Mouse (Mus musculus) cortical plate, adult 2 months (tissue): Measurements from ENCODE around the gene Rwdd3.

Experiments
- CTCF ChIP-seq: fragments of 200-500 bp; IDR thresholded peaks from 2 replicates; pipeline ENCODE4 v1.5.1; 2011; ENCODE audit warnings: mild to moderate bottlenecking, control low read depth, low read length; ENCODE audit not compliant: insufficient read depth; ENCODE audit errors: extremely low read depth
- POLR2A ChIP-seq: fragments of 200-500 bp; IDR thresholded peaks from 2 replicates; pipeline ENCODE4 v1.6.1; 2011; ENCODE audit warnings: mild to moderate bottlenecking, low read length, control low read depth; ENCODE audit not compliant: insufficient read depth; ENCODE audit errors: extremely low read depth

DNA sequence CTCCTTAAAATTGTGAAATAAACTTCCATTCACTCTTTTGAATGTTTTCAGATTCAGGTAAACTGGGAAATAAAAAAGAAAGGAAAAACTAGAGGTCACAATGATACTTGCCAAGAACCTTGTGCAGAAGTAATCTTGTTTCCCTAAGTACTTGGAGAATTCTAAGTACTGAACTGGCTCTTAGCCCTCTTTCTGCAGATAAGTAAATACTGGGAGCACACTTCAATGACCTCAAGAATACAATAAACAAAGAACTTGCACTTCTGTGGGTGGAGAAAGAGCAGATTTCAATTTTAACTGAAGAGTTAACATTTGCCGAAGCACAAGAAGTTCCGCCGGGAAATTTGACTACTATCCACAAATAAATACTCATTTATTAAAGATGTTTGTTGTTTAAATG is 15.4 kb upstream of the Rwdd3 start:
- TF ChIP-seq CTCF (no peak), POLR2A (no peak)
